Mouse (Mus musculus) testis, adult 2 months (tissue): ENCODE measurements around the gene Gbgt1. TPM values are rescaled to one million over a fixed set of nuclear protein-coding genes. Genes with fewer than 3 reads are reported as not detected.

Experiments used
- H3K27ac ChIP-seq: fragments of 200-500 bp; 2 replicates; pipeline ENCODE4 v1.5.1; 2012; ENCODE audit warnings: low read depth, low read length; ENCODE audit not compliant: control insufficient read depth, insufficient read depth
- H3K27me3 ChIP-seq: fragments of 200-500 bp; 2 replicates; pipeline ENCODE4 v1.6.1; 2012; ENCODE audit warnings: mild to moderate bottlenecking, low read length, moderate library complexity; ENCODE audit not compliant: control insufficient read depth, insufficient read depth
- H3K36me3 ChIP-seq: fragments of 200-500 bp; 2 replicates; pipeline ENCODE4 v1.6.1; 2012; ENCODE audit warnings: mild to moderate bottlenecking, low read length; ENCODE audit not compliant: control insufficient read depth, insufficient read depth
- H3K4me1 ChIP-seq: fragments of 200-500 bp; 2 replicates; pipeline ENCODE4 v1.6.1; 2012; ENCODE audit warnings: low read length; ENCODE audit not compliant: control insufficient read depth, insufficient read depth
- H3K4me3 ChIP-seq: fragments of 200-500 bp; 2 replicates; pipeline ENCODE4 v1.5.1; 2012; ENCODE audit warnings: low read depth, mild to moderate bottlenecking, low read length, moderate library complexity, mixed read lengths; ENCODE audit not compliant: control insufficient read depth
- CTCF ChIP-seq: fragments of 200-500 bp; IDR thresholded peaks from 2 replicates; pipeline ENCODE4 v1.5.1; 2012; ENCODE audit warnings: low read depth, mild to moderate bottlenecking, inconsistent platforms, low read length, moderate library complexity; ENCODE audit not compliant: control insufficient read depth, insufficient read depth, insufficient replicate concordance
- POLR2A ChIP-seq: fragments of 200-500 bp; IDR thresholded peaks from 2 replicates; pipeline ENCODE4 v1.6.1; 2012; ENCODE audit warnings: low read depth, mild to moderate bottlenecking, inconsistent platforms, low read length, moderate library complexity; ENCODE audit not compliant: control insufficient read depth
- polyA plus RNA-seq: library from polyadenylated mRNA; depleted of rRNA; stranded (reverse); fragments of >200 nt; gene quantifications from 2 replicates; pipeline ENCODE4 v1.2.3, GENCODE M21; 2012

The Gbgt1 gene
- polyA plus RNA-seq, 1 experiment, result 3.1 TPM

- no peak overlapping the region; the same call in 1 of the 2 replicates for H3K27ac ChIP-seq
- TF ChIP-seq POLR2A (no peak), CTCF (peak; percentile 82; the same call in 1 of the 2 replicates)
- H3K4me3 ChIP-seq, result peak overlapping the region; percentile 98
- peaks cover 2% of the 10 kb centered on the region; the same call in 1 of the 2 replicates for H3K36me3 ChIP-seq
- no peaks in the 10 kb centered on the region for H3K27me3 ChIP-seq
- peaks cover 27% of the 10 kb centered on the region for H3K4me1 ChIP-seq
These were observed 17.8 kb downstream of the Gbgt1 start for GRCm38 (mm10) chr2:28514489-28514888.

GRCm38 (mm10) chr2:28517206-28517909 is 20.7 kb downstream of the Gbgt1 start:
- Histone ChIP-seq H3K4me1 (peaks cover 25% of the 10 kb centered on the region), H3K36me3 (peaks cover 2% of the 10 kb centered on the region; the same call in 1 of the 2 replicates), H3K4me3 (no peak overlapping the region), H3K27ac (no peak overlapping the region), H3K27me3 (no peaks in the 10 kb centered on the region)
- TF ChIP-seq POLR2A (0 out of 2 replicates have a peak, but pooled peaks have one; percentile 7), CTCF (peak; percentile 91)

- Histone ChIP-seq H3K27me3 (no peaks in the 10 kb centered on the region), H3K4me1 (peaks cover 22% of the 10 kb centered on the region), H3K4me3 (no peak overlapping the region), H3K36me3 (peaks cover 2% of the 10 kb centered on the region; the same call in 1 of the 2 replicates), H3K27ac (no peak overlapping the region)
- no peak for TF ChIP-seq POLR2A
These were observed 21.5 kb downstream of the Gbgt1 start for GRCm38 (mm10) chr2:28518231-28518630.

- Histone ChIP-seq H3K27me3 (no peaks in the 10 kb centered on the region), H3K4me3 (no peak overlapping the region), H3K4me1 (no peaks in the 10 kb centered on the region; the same call in 1 of the 2 replicates), H3K36me3 (no peaks in the 10 kb centered on the region; the same call in 1 of the 2 replicates), H3K27ac (no peak overlapping the region)
- TF ChIP-seq CTCF, result no peak
- no peak for TF ChIP-seq POLR2A
These were observed 23.9 kb downstream of the Gbgt1 start for GRCm38 (mm10) chr2:28520581-28520980.

- Histone ChIP-seq H3K27ac (no peak overlapping the region), H3K36me3 (no peaks in the 10 kb centered on the region; the same call in 1 of the 2 replicates), H3K4me3 (no peak overlapping the region), H3K27me3 (no peaks in the 10 kb centered on the region), H3K4me1 (peaks cover 2% of the 10 kb centered on the region; the same call in 1 of the 2 replicates)
- no peak for TF ChIP-seq CTCF
- TF ChIP-seq POLR2A, result no peak
These were observed 25.0 kb downstream of the Gbgt1 start for GRCm38 (mm10) chr2:28521571-28522151.

- Histone ChIP-seq H3K4me3 (no peak overlapping the region), H3K27me3 (no peaks in the 10 kb centered on the region), H3K36me3 (no peaks in the 10 kb centered on the region; the same call in 1 of the 2 replicates), H3K4me1 (peaks cover 2% of the 10 kb centered on the region; the same call in 1 of the 2 replicates), H3K27ac (no peak overlapping the region; the same call in 1 of the 2 replicates)
- TF ChIP-seq CTCF, result no peak
- no peak for TF ChIP-seq POLR2A
These were observed 25.5 kb downstream of the Gbgt1 start for GRCm38 (mm10) chr2:28522166-28522565.

GRCm38 (mm10) chr2:28523643-28524117 is 27.0 kb downstream of the Gbgt1 start:
- Histone ChIP-seq H3K36me3 (no peaks in the 10 kb centered on the region; the same call in 1 of the 2 replicates), H3K4me1 (peaks cover 2% of the 10 kb centered on the region; the same call in 1 of the 2 replicates), H3K27me3 (no peaks in the 10 kb centered on the region), H3K27ac (no peak overlapping the region; the same call in 1 of the 2 replicates), H3K4me3 (no peak overlapping the region)
- TF ChIP-seq POLR2A, result no peak
- no peak for TF ChIP-seq CTCF
